Mouse (Mus musculus): ENCODE data around the gene Nrf1. TPM values are rescaled to one million over a fixed set of nuclear protein-coding genes. Genes with fewer than 3 reads are reported as not detected.
A peak's percentile ranks its signal among the peaks of the same experiment; 100 is the strongest.

Gene Nrf1
- total RNA-seq, 2 experiments from 2014 or later: 25.4 to 32.6 TPM

- intact Hi-C loops (cut with DNase I): no loop called here
- DNase-seq: no peak
Measured at GRCm38 (mm10) chr6:30072476-30072875, 24.7 kb downstream of the Nrf1 start.

- intact Hi-C loops (cut with DNase I): no loop called here
- no peak for DNase-seq
Measured at GRCm38 (mm10) chr6:30078938-30079529, 31.2 kb downstream of the Nrf1 start.

- no peak for DNase-seq
- intact Hi-C loops (cut with DNase I): loop anchor here (5.0 to 10.0 kb wide), 2 partner anchors 164 to 227 kb away; partner anchors contain the start of gene Strip2
Measured at GRCm38 (mm10) chr6:30081339-30081738, 33.6 kb downstream of the Nrf1 start.

- DNase-seq: no peak
- intact Hi-C loops (cut with DNase I): loop anchor here (5.0 to 10.0 kb wide), 2 partner anchors 166 to 229 kb away; partner anchors contain the start of gene Strip2
Measured at GRCm38 (mm10) chr6:30083307-30083706, 35.5 kb downstream of the Nrf1 start.

GRCm38 (mm10) chr6:30085351-30085750 is 37.6 kb downstream of the Nrf1 start:
- intact Hi-C loops (cut with DNase I): loop anchor here (10.0 kb wide), 1 partner anchor 231 kb away; no protein-coding TSS in a partner anchor
- DNase-seq: peak; percentile 6

GRCm38 (mm10) chr6:30091221-30091620 is 43.4 kb downstream of the Nrf1 start:
- intact Hi-C loops (cut with DNase I): loop anchor here (5.0 kb wide), 1 partner anchor 116 kb away; no protein-coding TSS in a partner anchor
- no peak for DNase-seq

GRCm38 (mm10) chr6:30092816-30093215 is 45.0 kb downstream of the Nrf1 start:
- DNase-seq: no peak
- intact Hi-C loops (cut with DNase I): loop anchor here (5.0 kb wide), 1 partner anchor 114 kb away; no protein-coding TSS in a partner anchor

- no peak for DNase-seq
- intact Hi-C loops (cut with DNase I): no loop called here
Measured at GRCm38 (mm10) chr6:30101773-30102415, 54.1 kb downstream of the Nrf1 start.

GRCm38 (mm10) chr6:30106091-30106490 is 58.3 kb downstream of the Nrf1 start:
- intact Hi-C loops (cut with DNase I): no loop called here
- DNase-seq: no peak

GRCm38 (mm10) chr6:30107456-30107855 is 59.7 kb downstream of the Nrf1 start:
- DNase-seq: no peak
- intact Hi-C loops (cut with DNase I): no loop called here

GRCm38 (mm10) chr6:30109820-30110502 is 62.2 kb downstream of the Nrf1 start:
- intact Hi-C loops (cut with DNase I): no loop called here

GRCm38 (mm10) chr6:30112349-30113132 is 64.8 kb downstream of the Nrf1 start:
- intact Hi-C loops (cut with DNase I): no loop called here

More at GRCm38 (mm10) chr6:30109820-30110502, 62.2 kb downstream of the Nrf1 start:
- no peak for DNase-seq

GRCm38 (mm10) chr6:30114101-30114500 is 66.3 kb downstream of the Nrf1 start:
- intact Hi-C loops (cut with DNase I): no loop called here
- DNase-seq: no peak

More at GRCm38 (mm10) chr6:30112349-30113132, 64.8 kb downstream of the Nrf1 start:
- no peak for DNase-seq

- intact Hi-C loops (cut with DNase I): no loop called here
- no peak for DNase-seq
Measured at GRCm38 (mm10) chr6:30121152-30121551, 73.4 kb downstream of the Nrf1 start.

GRCm38 (mm10) chr6:30121600-30121999 is 73.8 kb downstream of the Nrf1 start:
- DNase-seq: no peak
- intact Hi-C loops (cut with DNase I): no loop called here

GRCm38 (mm10) chr6:30123391-30123790 is 75.6 kb downstream of the Nrf1 start:
- intact Hi-C loops (cut with DNase I): no loop called here
- DNase-seq: no peak

- DNase-seq: no peak
Measured at GRCm38 (mm10) chr6:30126060-30126459, 78.3 kb downstream of the Nrf1 start.

GRCm38 (mm10) chr6:30126766-30127165 is 79.0 kb downstream of the Nrf1 start:
- DNase-seq: no peak
- intact Hi-C loops (cut with DNase I): no loop called here

More at GRCm38 (mm10) chr6:30126060-30126459, 78.3 kb downstream of the Nrf1 start:
- intact Hi-C loops (cut with DNase I): no loop called here

- intact Hi-C loops (cut with DNase I): no loop called here
- no peak for DNase-seq
Measured at GRCm38 (mm10) chr6:30132399-30132798, 84.6 kb downstream of the Nrf1 start.

- intact Hi-C loops (cut with DNase I): no loop called here
Measured at GRCm38 (mm10) chr6:30135590-30135989, 87.8 kb downstream of the Nrf1 start.

GRCm38 (mm10) chr6:30137227-30137626 is 89.4 kb downstream of the Nrf1 start:
- DNase-seq: no peak
- intact Hi-C loops (cut with DNase I): no loop called here

More at GRCm38 (mm10) chr6:30135590-30135989, 87.8 kb downstream of the Nrf1 start:
- no peak for DNase-seq
